13 mouse cellular contexts compared by ENCODE assay signal in the genomic region with DNA sequence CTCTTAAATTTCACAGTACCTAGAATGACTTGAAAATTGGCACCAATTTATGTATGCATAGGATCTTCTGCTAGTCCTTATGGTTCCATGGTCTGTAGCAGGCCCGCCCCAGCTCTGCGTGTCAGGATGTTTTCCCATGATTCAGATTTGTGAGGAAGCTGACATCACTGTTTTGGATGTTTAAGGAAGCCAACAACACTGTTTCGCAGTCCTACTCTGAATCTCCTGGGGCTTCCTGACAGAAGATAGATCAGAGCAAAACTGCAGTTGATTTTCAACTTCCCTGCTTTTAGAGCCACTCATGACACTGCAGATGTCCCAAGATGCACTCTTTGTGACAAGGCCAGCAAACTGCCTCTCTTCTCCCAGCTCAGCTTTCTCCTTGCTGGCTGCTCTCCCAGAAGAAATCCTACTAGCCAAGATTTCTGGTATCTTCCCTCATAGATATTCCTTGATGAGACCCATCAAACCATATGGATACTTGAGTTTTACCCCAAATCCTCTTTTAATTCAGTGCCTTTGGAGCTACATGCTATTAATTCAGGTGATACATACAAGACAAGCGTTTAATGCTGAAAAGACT.
DNase-seq lines count a peak whose midpoint lies in the region; ATAC-seq and TF ChIP-seq lines count a peak whose summit lies in the region.
"Had no signal": no experiment of that assay in that cellular context is flagged by ENCODE, and none has a peak within 500 bp of the region (broad histone marks: within the 10 kb centered on the region; RNA-seq: fewer than 3 reads in every experiment).

No protein-coding gene starts in this region.

- no peak overlapping the region for H3K27ac ChIP-seq in forebrain, embryonic 14.5 days (ENCODE audit: low read depth, low read length)
- no peak overlapping the region for H3K27ac ChIP-seq in forebrain, embryonic 12.5 days
- H3K27ac ChIP-seq in midbrain, postnatal 0 days (ENCODE audit: low read depth, low read length), result no peak overlapping the region
- no peak overlapping the region for H3K27ac ChIP-seq in midbrain, embryonic 13.5 days
- H3K27ac ChIP-seq in kidney, embryonic 15.5 days, result no peak overlapping the region
- H3K27ac ChIP-seq: hindbrain, embryonic 10.5 days; liver, embryonic 14.5 days; macrophage had no signal

- no peak overlapping the region for H3K9ac ChIP-seq in forebrain, embryonic 14.5 days (ENCODE audit: low read length)
- H3K9ac ChIP-seq in forebrain, embryonic 12.5 days, result no peak overlapping the region
- no peak overlapping the region for H3K9ac ChIP-seq in midbrain, postnatal 0 days (replicated peaks; ENCODE audit: low read length, poor library complexity, severe bottlenecking)
- no peak overlapping the region for H3K9ac ChIP-seq in midbrain, embryonic 13.5 days (replicated peaks)
- H3K9ac ChIP-seq in kidney, embryonic 15.5 days, result no peak overlapping the region
- H3K9ac ChIP-seq: liver, embryonic 14.5 days had no signal

- 83% methylated on average over 4 of the region's 4 CpGs for WGBS in forebrain, embryonic 14.5 days
- 89% methylated on average over 4 of the region's 4 CpGs for WGBS in forebrain, embryonic 12.5 days
- 88% methylated on average over 4 of the region's 4 CpGs for WGBS in midbrain, postnatal 0 days
- 92% methylated on average over 4 of the region's 4 CpGs for WGBS in midbrain, embryonic 13.5 days
- WGBS in kidney, embryonic 15.5 days, result 78% methylated on average over 4 of the region's 4 CpGs

- H3K9me3 ChIP-seq in forebrain, embryonic 14.5 days (replicated peaks; ENCODE audit: control insufficient read depth, low read length), result no peaks in the 10 kb centered on the region
- no peaks in the 10 kb centered on the region for H3K9me3 ChIP-seq in forebrain, embryonic 12.5 days
- no peaks in the 10 kb centered on the region for H3K9me3 ChIP-seq in midbrain, postnatal 0 days (ENCODE audit: low read length)
- no peaks in the 10 kb centered on the region for H3K9me3 ChIP-seq in midbrain, embryonic 13.5 days
- H3K9me3 ChIP-seq in kidney, embryonic 15.5 days (replicated peaks), result no peaks in the 10 kb centered on the region
- H3K9me3 ChIP-seq: hindbrain, embryonic 10.5 days had no signal

- intact Hi-C loops in left cerebral cortex, postnatal 14 days (cut with DNase I), result no loop called here

- no peaks in the 10 kb centered on the region for H3K36me3 ChIP-seq in forebrain, embryonic 14.5 days (ENCODE audit: control insufficient read depth, insufficient read depth, low read length)
- H3K36me3 ChIP-seq in forebrain, embryonic 12.5 days (replicated peaks), result no peaks in the 10 kb centered on the region
- H3K36me3 ChIP-seq in midbrain, postnatal 0 days (ENCODE audit: insufficient read depth, low read length), result no peaks in the 10 kb centered on the region
- no peaks in the 10 kb centered on the region for H3K36me3 ChIP-seq in midbrain, embryonic 13.5 days
- H3K36me3 ChIP-seq in kidney, embryonic 15.5 days, result no peaks in the 10 kb centered on the region
- H3K36me3 ChIP-seq: G1E; hindbrain, embryonic 10.5 days had no signal

- TF ChIP-seq CTCF in midbrain, postnatal 0 days (IDR thresholded peaks at IDR 0.05), result no peak

- H3K4me3 ChIP-seq in forebrain, embryonic 14.5 days (ENCODE audit: low read depth, low read length), result no peak overlapping the region
- no peak overlapping the region for H3K4me3 ChIP-seq in forebrain, embryonic 12.5 days (replicated peaks)
- H3K4me3 ChIP-seq in midbrain, postnatal 0 days (ENCODE audit: low read depth, low read length), result no peak overlapping the region
- H3K4me3 ChIP-seq in midbrain, embryonic 13.5 days (replicated peaks), result no peak overlapping the region
- H3K4me3 ChIP-seq in kidney, embryonic 15.5 days (replicated peaks), result no peak overlapping the region
- H3K4me3 ChIP-seq: hindbrain, embryonic 10.5 days had no signal

- peak; percentile 72; the same call in 1 of the 2 replicates for ATAC-seq in forebrain, embryonic 14.5 days
- ATAC-seq in forebrain, embryonic 12.5 days (ENCODE audit: low FRiP score), result no peak
- ATAC-seq in midbrain, postnatal 0 days (ENCODE audit: low FRiP score), result no peak
- no peak for ATAC-seq in midbrain, embryonic 13.5 days
- ATAC-seq in kidney, embryonic 15.5 days (replicated peaks; ENCODE audit: low FRiP score), result no peak

- H3K27me3 ChIP-seq in forebrain, embryonic 14.5 days (replicated peaks; ENCODE audit: control insufficient read depth, insufficient read depth, low read length), result no peaks in the 10 kb centered on the region
- no peaks in the 10 kb centered on the region for H3K27me3 ChIP-seq in forebrain, embryonic 12.5 days
- no peaks in the 10 kb centered on the region for H3K27me3 ChIP-seq in midbrain, postnatal 0 days (ENCODE audit: insufficient read depth, low read length)
- no peaks in the 10 kb centered on the region for H3K27me3 ChIP-seq in midbrain, embryonic 13.5 days
- no peaks in the 10 kb centered on the region for H3K27me3 ChIP-seq in kidney, embryonic 15.5 days

- no peak overlapping the region for H3K4me2 ChIP-seq in forebrain, embryonic 14.5 days (ENCODE audit: low read length)
- H3K4me2 ChIP-seq in forebrain, embryonic 12.5 days, result no peak overlapping the region
- no peak overlapping the region for H3K4me2 ChIP-seq in midbrain, postnatal 0 days (ENCODE audit: low read depth, low read length, poor library complexity, severe bottlenecking)
- no peak overlapping the region for H3K4me2 ChIP-seq in midbrain, embryonic 13.5 days (replicated peaks)
- no peak overlapping the region for H3K4me2 ChIP-seq in kidney, embryonic 15.5 days

- no peaks in the 10 kb centered on the region for H3K4me1 ChIP-seq in forebrain, embryonic 14.5 days (ENCODE audit: control insufficient read depth, insufficient read depth, low read length)
- H3K4me1 ChIP-seq in forebrain, embryonic 12.5 days, result no peaks in the 10 kb centered on the region
- H3K4me1 ChIP-seq in midbrain, postnatal 0 days (ENCODE audit: insufficient read depth, low read length), result no peaks in the 10 kb centered on the region
- H3K4me1 ChIP-seq in midbrain, embryonic 13.5 days (replicated peaks), result no peaks in the 10 kb centered on the region
- H3K4me1 ChIP-seq in kidney, embryonic 15.5 days, result no peaks in the 10 kb centered on the region
- H3K4me1 ChIP-seq: hindbrain, embryonic 10.5 days had no signal

- DNase-seq in forebrain, embryonic 14.5 days (ENCODE audit: low spot score), result peak; percentile 37
- DNase-seq in midbrain, postnatal 0 days (ENCODE audit: low spot score), result peak; percentile 6
- DNase-seq in left cerebral cortex, postnatal 14 days (ENCODE audit: low spot score in 2 of 2), result peak; percentile 9 to 70
- DNase-seq in thymus, postnatal 10 days (ENCODE audit: low spot score in 2 of 2), result no peak
- DNase-seq in liver, result no peak
- DNase-seq: kidney, adult 8-10 months had no signal

Comparison
In these comparisons a context has a peak if more than half of its experiments do, and no peak if none do; other contexts are left out.
1. DNase-seq: peak in forebrain, embryonic 14.5 days (single experiment), midbrain, postnatal 0 days (single experiment) and left cerebral cortex, postnatal 14 days (2 of 2); none in thymus, postnatal 10 days (0 of 2) and liver (single experiment).